ENCODE assay signal across 8 mouse cellular contexts in genomic region chr14:13961401-13962112, GRCm38 (mm10). TPM values are rescaled to one million over a fixed set of nuclear protein-coding genes. Genes with fewer than 3 reads are reported as not detected.
DNase-seq lines count a peak whose midpoint lies in the region; ATAC-seq and TF ChIP-seq lines count a peak whose summit lies in the region.

Gene Atxn7 (plus strand): TSS chr14:13961440.
Gene Thoc7 (minus strand): TSS chr14:13961852.

- TF ChIP-seq EP300 in heart, postnatal 0 days (IDR thresholded peaks at IDR 0.05; ENCODE audit: low read depth): no peak

- peak within 1 kb of the TSS; percentile 66 for H3K4me2 ChIP-seq in forebrain, embryonic 12.5 days
- peak within 1 kb of the TSS; percentile 83 for H3K4me2 ChIP-seq in heart, postnatal 0 days (ENCODE audit: low read depth, low read length)
- peak within 1 kb of the TSS; percentile 55 for H3K4me2 ChIP-seq in lung, embryonic 14.5 days

- peak within 1 kb of the TSS; percentile 88 for H3K27ac ChIP-seq in forebrain, embryonic 12.5 days
- peak within 1 kb of the TSS; percentile 89 for H3K27ac ChIP-seq in heart, postnatal 0 days (ENCODE audit: low read depth)
- H3K27ac ChIP-seq in lung, embryonic 14.5 days (ENCODE audit: low read depth): peak within 1 kb of the TSS; percentile 91

- 5% methylated on average over 30 of the region's 56 CpGs for WGBS in forebrain, embryonic 12.5 days
- WGBS in heart, postnatal 0 days: 3% methylated on average over 30 of the region's 56 CpGs
- 2% methylated on average over 42 of the region's 56 CpGs for WGBS in lung, embryonic 14.5 days

- H3K36me3 ChIP-seq in forebrain, embryonic 12.5 days (replicated peaks): 0 out of 2 replicates have a peak, but pooled peaks cover 2% of the 10 kb centered on the region
- H3K36me3 ChIP-seq in heart, postnatal 0 days (replicated peaks; ENCODE audit: control insufficient read depth, insufficient read depth, low read length): no peaks in the 10 kb centered on the region; the same call in 1 of the 2 replicates
- 0 out of 2 replicates have a peak, but pooled peaks cover 2% of the 10 kb centered on the region for H3K36me3 ChIP-seq in lung, embryonic 14.5 days (ENCODE audit: insufficient read depth)

- no peaks in the 10 kb centered on the region for H3K27me3 ChIP-seq in forebrain, embryonic 12.5 days
- no peaks in the 10 kb centered on the region for H3K27me3 ChIP-seq in heart, postnatal 0 days (ENCODE audit: control insufficient read depth, insufficient read depth, low read length)
- no peaks in the 10 kb centered on the region for H3K27me3 ChIP-seq in lung, embryonic 14.5 days (ENCODE audit: insufficient read depth, low read length)

- ATAC-seq in forebrain, embryonic 12.5 days (ENCODE audit: low FRiP score): peak; percentile 65
- ATAC-seq in heart, postnatal 0 days (ENCODE audit: insufficient read depth, low read depth): peak; percentile 46
- peak; percentile 63 for ATAC-seq in lung, embryonic 14.5 days (ENCODE audit: insufficient read depth)
- ATAC-seq in neutrophil, adult 5-6 weeks (ENCODE audit: extremely low read depth, insufficient number of reproducible peaks, low FRiP score, poor library complexity, severe bottlenecking): peak; percentile 30; the same call in 1 of the 2 replicates

- peak within 1 kb of the TSS; percentile 99 for H3K9ac ChIP-seq in forebrain, embryonic 12.5 days
- peak within 1 kb of the TSS; percentile 96 for H3K9ac ChIP-seq in heart, postnatal 0 days (replicated peaks; ENCODE audit: low read depth, low read length)
- peak within 1 kb of the TSS; percentile 99 for H3K9ac ChIP-seq in lung, embryonic 14.5 days

- no peak for TF ChIP-seq CTCF in heart, postnatal 0 days (IDR thresholded peaks at IDR 0.05; ENCODE audit: low read depth)
- no peak for TF ChIP-seq CTCF in lung, embryonic 14.5 days (IDR thresholded peaks at IDR 0.05; ENCODE audit: low read depth)

- peaks cover 27% of the 10 kb centered on the region for H3K4me1 ChIP-seq in forebrain, embryonic 12.5 days
- H3K4me1 ChIP-seq in heart, postnatal 0 days (ENCODE audit: control insufficient read depth, insufficient read depth): peaks cover 7% of the 10 kb centered on the region
- H3K4me1 ChIP-seq in lung, embryonic 14.5 days (ENCODE audit: insufficient read depth): no peaks in the 10 kb centered on the region

- DNase-seq in ES-CJ7 (ENCODE audit: low read depth, low spot score): peak; percentile 41
- peak; percentile 27 for DNase-seq in c-Kit-positive CD71-positive TER-119-positive erythroid progenitor cells, embryonic 14.5 days (ENCODE audit: low spot score)
- DNase-seq in heart, postnatal 0 days (ENCODE audit: low spot score): no peak
- DNase-seq in kidney, postnatal 36 days: peak; percentile 58 to 77
- DNase-seq in lung, embryonic 14.5 days: peak; percentile 59
- peak; percentile 63 for DNase-seq in thymus, postnatal 25 days

- H3K4me3 ChIP-seq in forebrain, embryonic 12.5 days (replicated peaks): peak within 1 kb of the TSS; percentile 96
- H3K4me3 ChIP-seq in heart, postnatal 0 days (ENCODE audit: low read depth, low read length): peak within 1 kb of the TSS; percentile 96
- peak within 1 kb of the TSS; percentile 85 for H3K4me3 ChIP-seq in lung, embryonic 14.5 days (ENCODE audit: low read depth, low read length)

- no peaks in the 10 kb centered on the region for H3K9me3 ChIP-seq in forebrain, embryonic 12.5 days
- no peaks in the 10 kb centered on the region for H3K9me3 ChIP-seq in heart, postnatal 0 days (replicated peaks; ENCODE audit: control insufficient read depth, low read length)
- H3K9me3 ChIP-seq in lung, embryonic 14.5 days (ENCODE audit: low read depth, low read length): no peaks in the 10 kb centered on the region

RNA-seq across cellular contexts. Expression of gene Atxn7, which starts in this region (rescaled TPM):
- polyA plus RNA-seq in forebrain, embryonic 12.5 days (2016; fragmentation: Nextera tagmentation; extraction: Ambion mirVana): 6.9 and 11.1 TPM in 2 replicates
- 11.2 and 12.4 TPM in 2 replicates for total RNA-seq in heart, postnatal 0 days (2014; rRNA removed; ENCODE audit: low replicate concordance)
- 2.1 TPM in 2 replicates for polyA plus RNA-seq in heart, postnatal 0 days (2015; fragmentation: Nextera tagmentation; extraction: Ambion mirVana)
- polyA plus RNA-seq in lung, embryonic 14.5 days (2014; fragmentation: Nextera tagmentation; extraction: Ambion mirVana): 6.0 and 6.9 TPM in 2 replicates
- 58.4 and 58.7 TPM in 2 replicates for total RNA-seq in neutrophil, adult 5-6 weeks (2017)

RNA-seq across cellular contexts. Expression of gene Thoc7, which starts in this region (rescaled TPM):
- 227 and 240 TPM in 2 replicates for polyA plus RNA-seq in forebrain, embryonic 12.5 days (2016; fragmentation: Nextera tagmentation; extraction: Ambion mirVana)
- 80.9 and 86.7 TPM in 2 replicates for total RNA-seq in heart, postnatal 0 days (2014; rRNA removed; ENCODE audit: low replicate concordance)
- 198 and 207 TPM in 2 replicates for polyA plus RNA-seq in heart, postnatal 0 days (2015; fragmentation: Nextera tagmentation; extraction: Ambion mirVana)
- polyA plus RNA-seq in lung, embryonic 14.5 days (2014; fragmentation: Nextera tagmentation; extraction: Ambion mirVana): 193 and 204 TPM in 2 replicates
- total RNA-seq in neutrophil, adult 5-6 weeks (2017): 78.8 and 87.5 TPM in 2 replicates
